Mouse (Mus musculus) liver, embryonic 13.5 days (tissue): ENCODE data around the gene Mup14. TPM values are rescaled to one million over a fixed set of nuclear protein-coding genes. Genes with fewer than 3 reads are reported as not detected.
"Not testable (repeated sequence)": the region's sequence is repeated elsewhere in the genome, so short reads cannot be mapped to it uniquely, and the experiment has no call there.

Experiments
- ATAC-seq: fragments of 200-750 bp; cut with Nextera tagmentation; 2 replicates; pipeline ENCODE4 v1.8.0; 2017; ENCODE audit warnings: low read depth, mild to moderate bottlenecking, moderate number of reproducible peaks, moderate library complexity
- DNase-seq: peaks from one replicate; pipeline ENCODE4 v3.0.0; 2022
- H3K27ac ChIP-seq: fragments of 300-500 bp; sonication (generic); 2 replicates; pipeline ENCODE4 v1.5.1; 2015; ENCODE audit warnings: moderate library complexity, mild to moderate bottlenecking, inconsistent platforms
- H3K27me3 ChIP-seq: fragments of 300-500 bp; sonication (generic); 2 replicates; pipeline ENCODE4 v1.6.1; 2015; ENCODE audit warnings: mild to moderate bottlenecking, inconsistent platforms
- H3K36me3 ChIP-seq: fragments of 300-500 bp; sonication (generic); 2 replicates; pipeline ENCODE4 v1.6.1; 2015; ENCODE audit warnings: mild to moderate bottlenecking, inconsistent platforms
- H3K4me1 ChIP-seq: fragments of 300-500 bp; sonication (generic); replicated peaks from 2 replicates; pipeline ENCODE4 v1.6.1; 2015; ENCODE audit warnings: inconsistent platforms
- H3K4me2 ChIP-seq: fragments of 300-500 bp; sonication (generic); 2 replicates; pipeline ENCODE4 v1.6.1; 2015; ENCODE audit warnings: inconsistent platforms, mild to moderate bottlenecking, moderate library complexity
- H3K4me3 ChIP-seq: fragments of 300-500 bp; sonication (generic); replicated peaks from 2 replicates; pipeline ENCODE4 v1.5.1; 2015; ENCODE audit warnings: mild to moderate bottlenecking, inconsistent platforms
- H3K9ac ChIP-seq: fragments of 300-500 bp; sonication (generic); 2 replicates; pipeline ENCODE4 v1.6.1; 2015; ENCODE audit warnings: mild to moderate bottlenecking, inconsistent platforms
- H3K9me3 ChIP-seq: fragments of 300-500 bp; sonication (generic); replicated peaks from 2 replicates; pipeline ENCODE4 v1.6.1; 2016; ENCODE audit warnings: inconsistent platforms
- WGBS: fragments of 180-500 bp; shearing (Covaris S2); methylation state at CpG from one replicate; pipeline ENCODE4 v1.1.7; 2015; ENCODE audit not compliant: insufficient replicate concordance; 5-methylcytosine and 5-hydroxymethylcytosine counted together
- polyA plus RNA-seq: library from polyadenylated mRNA; unstranded; fragments of >200 nt; fragmentation: Nextera tagmentation; extraction: Ambion mirVana; gene quantifications from 2 replicates; pipeline ENCODE4 v1.2.1, GENCODE M21; 2015

Mup14 gene
- polyA plus RNA-seq = not detected in 2 replicates

- H3K9ac ChIP-seq, H3K27me3 ChIP-seq, H3K4me1 ChIP-seq, H3K4me2 ChIP-seq, H3K36me3 ChIP-seq, DNase-seq, H3K27ac ChIP-seq, ATAC-seq, H3K4me3 ChIP-seq, H3K9me3 ChIP-seq: not testable (repeated sequence)
- WGBS = 59% methylated on average over 5 of the region's 6 CpGs
Observed at GRCm38 (mm10) chr4:61303900-61304299, at the start of gene Mup14. Mup14 (minus strand) TSS chr4:61304000.

- not testable (repeated sequence) for H3K27ac ChIP-seq, H3K36me3 ChIP-seq, DNase-seq, H3K4me3 ChIP-seq, H3K9me3 ChIP-seq, ATAC-seq, H3K4me1 ChIP-seq, H3K27me3 ChIP-seq, H3K9ac ChIP-seq, H3K4me2 ChIP-seq
- WGBS = 69% methylated on average over 3 of the region's 5 CpGs
Observed at GRCm38 (mm10) chr4:61338108-61338507, 34.3 kb upstream of the Mup14 start.

Other genes with a start within 250 kb of the Mup14 start
- gene Mup13, start 75.7 kb downstream of the Mup14 start, polyA plus RNA-seq = not detected in 2 replicates
- gene Mup15, start 135.7 kb upstream of the Mup14 start, polyA plus RNA-seq = not detected in 2 replicates
- not detected in 2 replicates for gene Mup16, start 215.5 kb upstream of the Mup14 start, polyA plus RNA-seq